Mouse (Mus musculus): ENCODE data around the gene Kcmf1.
A peak's percentile ranks its signal among the peaks of the same experiment; 100 is the strongest.

Kcmf1 gene

GRCm38 (mm10) chr6:72899781-72900681 lies at the start of gene Kcmf1:
TSS of gene Kcmf1 (minus strand) at chr6:72899979.
- DNase-seq, result peak; percentile 72

GRCm38 (mm10) chr6:72949161-72949756 lies 49.5 kb upstream of the Kcmf1 start:
- DNase-seq, result no peak

GRCm38 (mm10) chr6:72948392-72948791 lies 48.6 kb upstream of the Kcmf1 start:
- DNase-seq, result no peak

- peak; percentile 30 for DNase-seq
These were observed 48.2 kb upstream of the Kcmf1 start for GRCm38 (mm10) chr6:72947960-72948359.

- DNase-seq, result peak; percentile 77
These were observed 40.7 kb upstream of the Kcmf1 start for GRCm38 (mm10) chr6:72940493-72940892.

GRCm38 (mm10) chr6:72937859-72938258 lies 38.1 kb upstream of the Kcmf1 start:
- no peak for DNase-seq

GRCm38 (mm10) chr6:72937430-72937829 lies 37.7 kb upstream of the Kcmf1 start:
- no peak for DNase-seq

GRCm38 (mm10) chr6:72932955-72933354 lies 33.2 kb upstream of the Kcmf1 start:
- DNase-seq, result no peak

- no peak for DNase-seq
These were observed 31.8 kb upstream of the Kcmf1 start for GRCm38 (mm10) chr6:72931533-72931932.

GRCm38 (mm10) chr6:72929795-72930398 lies 30.1 kb upstream of the Kcmf1 start:
- DNase-seq, result no peak

- DNase-seq, result peak; percentile 36
These were observed 27.1 kb upstream of the Kcmf1 start for GRCm38 (mm10) chr6:72926755-72927482.

GRCm38 (mm10) chr6:72926031-72926430 lies 26.3 kb upstream of the Kcmf1 start:
- no peak for DNase-seq

- DNase-seq, result no peak
These were observed 23.6 kb upstream of the Kcmf1 start for GRCm38 (mm10) chr6:72923381-72923780.

GRCm38 (mm10) chr6:72921081-72921480 lies 21.3 kb upstream of the Kcmf1 start:
- no peak for DNase-seq

GRCm38 (mm10) chr6:72918510-72919033 lies 18.8 kb upstream of the Kcmf1 start:
- no peak for DNase-seq

- DNase-seq, result no peak
These were observed 16.6 kb upstream of the Kcmf1 start for GRCm38 (mm10) chr6:72916330-72916729.

GRCm38 (mm10) chr6:72914087-72914749 lies 14.4 kb upstream of the Kcmf1 start:
- DNase-seq, result no peak

GRCm38 (mm10) chr6:72911261-72911660 lies 11.5 kb upstream of the Kcmf1 start:
- no peak for DNase-seq

- no peak for DNase-seq
These were observed 2.6 kb upstream of the Kcmf1 start for GRCm38 (mm10) chr6:72902254-72902990.

- DNase-seq, result no peak
These were observed 1.2 kb upstream of the Kcmf1 start for GRCm38 (mm10) chr6:72900952-72901351.

GRCm38 (mm10) chr6:72899201-72899780 lies 488 bp downstream of the Kcmf1 start:
- DNase-seq, result peak; percentile 70
